Mouse (Mus musculus) bone marrow, adult 2 months (tissue): ENCODE measurements around the gene Cdca5.

Experiments used
- CTCF ChIP-seq: fragments of 200-500 bp; IDR thresholded peaks from 2 replicates; pipeline ENCODE4 v1.5.1; 2011; ENCODE audit warnings: low read length, control low read depth; ENCODE audit not compliant: control insufficient read depth, insufficient read depth
- POLR2A ChIP-seq: fragments of 200-500 bp; IDR thresholded peaks from 2 replicates; pipeline ENCODE4 v1.6.1; 2011; ENCODE audit warnings: low read depth, mild to moderate bottlenecking, control low read depth, low read length, borderline replicate concordance; ENCODE audit not compliant: control insufficient read depth

- TF ChIP-seq POLR2A = peak; percentile 82
- TF ChIP-seq CTCF = no peak; the same call in 1 of the 2 replicates
Measured at GRCm38 (mm10) chr19:6084478-6085248, at the start of gene Cdca5, which contains the start of gene Zfpl1.
